Mouse (Mus musculus): ENCODE measurements around the gene Olfr714. TPM values are rescaled to one million over a fixed set of nuclear protein-coding genes. Genes with fewer than 3 reads are reported as not detected.

Gene Olfr714
- total RNA-seq (2023), result not detected in 4 replicates

DNA sequence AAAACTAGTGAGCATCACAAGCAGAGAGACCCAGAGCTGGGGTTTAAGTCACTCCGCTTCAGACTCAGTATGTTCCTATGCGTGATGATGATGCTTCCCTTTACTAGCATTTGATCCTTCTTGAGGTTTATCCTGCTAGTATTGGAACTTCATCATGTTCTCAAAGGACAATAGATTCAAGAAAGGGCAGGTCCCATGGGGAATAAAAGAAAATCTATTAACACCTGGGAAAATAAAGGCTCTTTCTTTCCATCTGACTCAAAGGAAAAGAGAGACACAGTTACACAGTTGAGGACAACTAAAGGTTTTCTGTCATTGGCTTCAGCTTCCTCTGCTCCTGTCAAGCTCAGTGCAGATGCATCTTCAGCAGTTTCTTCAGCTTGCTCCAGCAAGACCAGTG lies at the start of gene Olfr714:
Olfr714 (plus strand) TSS at position 301 of the 400 bp plus-strand sequence.

DNA sequence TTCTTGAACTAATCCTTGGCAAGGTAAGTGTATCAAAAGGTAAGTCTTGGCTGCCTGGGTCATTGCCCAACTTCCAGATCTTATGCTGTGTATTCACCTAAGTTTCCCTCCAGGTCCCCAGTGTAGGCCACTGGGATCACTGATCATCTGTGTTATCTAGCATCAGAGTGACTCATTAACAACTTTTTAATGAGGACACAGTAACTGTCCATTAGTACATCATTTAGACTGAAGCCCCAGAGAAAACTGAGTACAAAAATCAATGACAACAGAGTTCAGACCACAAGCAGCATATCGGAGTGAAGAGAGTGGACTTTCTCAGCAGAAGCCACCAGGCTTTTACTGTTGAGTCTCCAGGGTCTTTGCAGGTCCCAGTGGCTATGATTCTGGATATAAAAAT lies 39.9 kb upstream of the Olfr714 start, which contains the start of gene Olfr713:
Olfr713 (plus strand) TSS at position 301 of the 400 bp plus-strand sequence.

DNA sequence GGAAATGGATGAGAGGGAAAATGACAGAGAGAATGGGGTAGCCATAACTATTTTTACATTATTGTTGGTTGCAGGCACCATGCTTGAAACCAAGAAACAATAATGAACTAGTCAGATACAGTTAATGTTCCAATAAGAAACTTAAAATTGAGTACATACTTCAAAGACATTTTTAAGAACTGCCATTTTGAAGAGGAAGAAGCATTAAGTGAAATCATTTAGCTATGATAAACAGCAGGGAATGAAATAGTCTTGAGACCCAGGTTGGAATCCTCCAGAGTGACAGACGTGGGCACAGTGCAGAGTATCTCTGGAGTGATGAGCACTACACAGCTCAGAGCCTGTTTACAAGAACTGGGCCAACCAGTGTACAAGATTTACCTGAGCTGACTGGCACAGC lies 22.1 kb downstream of the Olfr714 start, which contains the start of gene Olfr17:
Olfr17 (plus strand) TSS at position 301 of the 400 bp plus-strand sequence.

DNA sequence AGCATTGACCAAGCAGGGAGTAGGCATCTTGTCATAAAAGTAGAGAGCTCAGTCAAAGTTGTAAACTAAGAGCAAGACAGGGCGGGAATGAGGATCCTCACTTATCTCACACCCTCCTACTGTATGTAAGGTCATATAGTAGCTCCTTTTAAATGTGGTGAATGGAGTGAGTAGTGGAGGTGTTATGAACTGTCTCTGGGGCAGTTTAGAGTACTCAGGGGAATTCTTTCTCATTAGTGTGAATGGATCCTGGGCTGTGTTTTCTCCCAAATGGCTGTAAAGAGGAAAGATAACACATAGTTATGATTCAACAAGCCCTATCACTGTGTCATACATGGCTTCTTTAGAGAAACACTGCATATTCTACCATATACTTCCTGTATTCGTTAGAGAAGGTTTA lies 39.5 kb downstream of the Olfr714 start, which contains the start of gene Olfr715b:
Olfr715b (minus strand) TSS at position 101 of the 400 bp plus-strand sequence.

Other genes starting within 250 kb of the Olfr714 start
- gene Olfr702, start 237.1 kb upstream of the Olfr714 start, total RNA-seq (2023), result not detected in 4 replicates
- not detected in 4 replicates for gene Olfr703, start 227.6 kb upstream of the Olfr714 start, total RNA-seq (2023)
- gene Olfr704, start 207.8 kb upstream of the Olfr714 start, total RNA-seq (2023), result not detected in 4 replicates
- not detected in 4 replicates for gene Olfr705, start 194.1 kb upstream of the Olfr714 start, total RNA-seq (2023)
- gene Olfr706, start 182.8 kb upstream of the Olfr714 start, total RNA-seq (2023), result not detected in 4 replicates
- not detected in 4 replicates for gene Olfr707, start 169.7 kb upstream of the Olfr714 start, total RNA-seq (2023)
- not detected in 4 replicates for gene Olfr1532-ps1, start 163.0 kb upstream of the Olfr714 start, total RNA-seq (2023)
- gene Olfr709-ps1, start 138.8 kb upstream of the Olfr714 start, total RNA-seq (2023), result not detected in 4 replicates
- not detected in 4 replicates for gene Olfr710, start 122.7 kb upstream of the Olfr714 start, total RNA-seq (2023)
- gene Olfr6, start 107.0 kb upstream of the Olfr714 start, total RNA-seq (2023), result not detected in 4 replicates
- not detected in 4 replicates for gene Olfr711, start 95.5 kb upstream of the Olfr714 start, total RNA-seq (2023)
- 0.09 TPM in 1 of 4 replicates, not detected in the others for gene Olfr2, start 64.9 kb upstream of the Olfr714 start, total RNA-seq (2023)
- gene Olfr713, start 39.8 kb upstream of the Olfr714 start, total RNA-seq (2023), result not detected in 4 replicates
- not detected in 4 replicates for gene Olfr17, start 22.2 kb downstream of the Olfr714 start, total RNA-seq (2023)
- gene Olfr715b, start 39.4 kb downstream of the Olfr714 start, total RNA-seq (2023), result not detected in 4 replicates
- not detected in 4 replicates for gene Olfr715, start 60.1 kb downstream of the Olfr714 start, total RNA-seq (2023)
- not detected in 4 replicates for gene Olfr716, start 67.3 kb downstream of the Olfr714 start, total RNA-seq (2023)
- gene Nlrp14, start 96.0 kb downstream of the Olfr714 start, total RNA-seq (2023), result not detected in 4 replicates
- gene Rbmxl2, start 138.5 kb downstream of the Olfr714 start, total RNA-seq (2023), result not detected in 4 replicates